Mouse (Mus musculus) mature B cell (primary cell): ENCODE results near the gene Myo15b.
"Not testable (repeated sequence)": the region's sequence is repeated elsewhere in the genome, so short reads cannot be mapped to it uniquely, and the experiment has no call there.

ENCODE experiments used
- in situ Hi-C: fragments of 300-500 bp; cut with MboI; formaldehyde crosslinking; loops from 2 replicates; pipeline ENCODE4 v1.14.3; 2019

Gene Myo15b

GRCm38 (mm10) chr11:115830550-115831325 lies 27.5 kb upstream of the Myo15b start:
- in situ Hi-C loops = no loop called here

GRCm38 (mm10) chr11:115831518-115831917 lies 26.7 kb upstream of the Myo15b start:
- in situ Hi-C loops = no loop called here

DNA sequence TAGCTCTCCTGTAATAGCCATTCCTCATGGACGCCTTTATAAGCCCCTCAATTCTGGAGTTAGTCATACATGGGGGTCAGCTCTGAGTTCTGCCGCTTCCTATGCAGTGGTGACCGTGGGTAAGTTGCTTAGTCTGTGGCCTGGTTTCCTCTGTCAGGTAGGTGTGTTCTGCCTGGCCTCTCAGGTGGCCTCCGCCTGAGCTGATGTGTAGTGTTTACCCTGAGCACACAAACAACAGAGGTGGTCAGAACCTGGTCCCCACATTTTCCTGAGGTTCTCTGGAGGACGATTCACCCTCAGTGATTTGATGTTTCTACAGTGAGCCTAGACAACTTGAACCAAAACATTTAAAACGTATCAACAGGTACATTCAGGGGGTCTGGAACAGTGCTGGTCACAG lies 26.1 kb upstream of the Myo15b start:
- in situ Hi-C loops = no loop called here

DNA sequence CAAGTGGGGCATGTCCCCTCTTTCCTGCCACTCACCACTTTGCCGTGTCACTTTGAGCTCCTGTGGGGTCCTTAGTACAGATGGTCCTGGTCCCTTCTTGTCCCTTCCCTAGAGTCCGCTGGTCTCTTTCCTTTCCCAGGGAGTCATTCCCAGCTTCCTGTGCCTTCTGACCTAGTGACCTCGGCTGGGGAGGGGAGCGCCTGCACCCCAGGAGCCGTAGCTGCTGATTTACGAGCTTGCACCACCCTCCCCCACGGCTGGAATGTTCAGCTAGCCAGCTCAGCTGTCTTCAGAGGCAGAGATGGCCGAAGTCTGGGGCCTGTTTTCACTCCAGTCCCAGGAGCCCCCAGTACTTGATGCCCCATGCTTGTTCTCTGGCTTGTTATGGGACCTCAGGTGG lies 25.7 kb upstream of the Myo15b start:
- in situ Hi-C loops = no loop called here

GRCm38 (mm10) chr11:115833021-115833513 lies 25.1 kb upstream of the Myo15b start:
- in situ Hi-C loops = no loop called here

GRCm38 (mm10) chr11:115834033-115834432 lies 24.2 kb upstream of the Myo15b start:
- in situ Hi-C loops = no loop called here

DNA sequence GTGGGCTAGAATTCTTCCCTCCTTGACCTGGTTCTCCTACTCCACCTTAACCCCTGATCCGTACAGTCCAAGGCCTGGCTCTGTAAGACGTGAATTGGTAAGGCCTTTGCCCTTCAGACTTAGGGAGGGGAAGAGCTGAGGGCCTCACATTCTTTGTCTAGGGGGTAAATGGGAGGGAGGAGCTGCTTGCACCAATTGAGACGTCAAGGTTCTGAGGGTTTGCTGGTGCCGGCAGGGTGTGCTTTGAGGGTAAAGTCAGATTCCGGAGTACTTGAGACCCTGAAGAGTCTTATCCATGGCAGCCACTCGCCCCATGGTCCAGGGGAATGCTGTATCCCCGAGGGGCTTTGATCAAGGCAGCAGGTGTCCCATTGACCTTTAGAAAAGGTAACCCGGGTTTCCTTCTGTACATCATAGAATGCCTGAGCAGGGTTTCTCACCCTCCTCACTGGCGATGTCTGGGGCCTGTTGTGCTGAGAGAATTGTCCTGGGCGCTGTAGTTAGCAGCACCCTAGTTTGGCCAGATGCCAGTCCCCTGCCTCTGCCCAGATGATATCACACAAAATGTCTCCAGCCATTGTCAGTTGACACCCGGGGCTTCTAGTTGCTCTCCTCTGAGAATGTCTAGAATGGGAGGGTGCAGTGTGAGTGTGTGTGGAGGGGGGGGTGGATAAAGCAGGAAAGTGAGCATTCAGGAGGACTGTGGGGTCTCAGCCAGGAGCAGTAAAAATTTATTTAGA lies 21.4 kb upstream of the Myo15b start:
- in situ Hi-C loops = no loop called here

GRCm38 (mm10) chr11:115837606-115838345 lies 20.4 kb upstream of the Myo15b start:
- in situ Hi-C loops = no loop called here

- in situ Hi-C loops = no loop called here
Observed at GRCm38 (mm10) chr11:115838895-115839311, 19.3 kb upstream of the Myo15b start.

DNA sequence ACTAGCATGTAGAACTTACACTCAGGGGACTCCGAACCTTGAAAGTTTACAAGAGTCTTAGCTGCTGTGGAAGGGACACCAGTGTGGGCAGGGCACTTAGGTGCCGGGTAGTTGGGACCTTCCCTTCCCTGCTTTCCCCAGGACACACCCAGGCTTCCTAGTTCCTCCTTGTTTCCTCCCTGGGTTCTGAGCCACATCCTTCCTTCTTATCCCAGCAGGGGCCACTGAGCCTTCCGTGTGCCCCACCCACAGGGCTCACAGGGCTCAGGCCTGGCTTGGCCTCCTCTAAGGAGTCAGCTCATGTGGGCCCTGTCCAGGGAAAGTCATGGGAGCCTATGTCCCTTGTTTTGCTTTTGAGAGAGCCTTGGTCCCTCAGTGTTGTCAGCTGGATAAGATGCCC lies 18.5 kb upstream of the Myo15b start:
- in situ Hi-C loops = no loop called here

DNA sequence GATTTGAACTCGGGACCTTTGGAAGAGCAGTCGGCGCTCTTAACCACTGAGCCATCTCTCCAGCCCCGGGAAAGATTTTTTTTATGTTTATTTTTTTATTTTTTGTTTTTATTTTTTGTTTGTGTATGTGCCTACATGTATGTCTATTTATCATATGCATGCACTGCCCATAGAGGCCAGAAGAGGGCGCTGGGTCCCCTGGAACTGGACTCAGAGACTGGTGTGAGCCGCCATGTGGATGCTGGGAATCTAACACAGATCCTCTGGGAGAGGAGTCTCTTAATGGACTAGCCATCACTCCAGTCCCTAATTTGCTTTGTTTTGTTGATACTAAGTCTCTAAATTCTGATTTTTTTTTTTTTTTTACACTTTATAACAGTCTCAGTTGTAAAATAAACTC lies 17.2 kb upstream of the Myo15b start:
- in situ Hi-C loops = no loop called here

- in situ Hi-C loops = no loop called here
Observed at GRCm38 (mm10) chr11:115841961-115842550, 16.1 kb upstream of the Myo15b start.

DNA sequence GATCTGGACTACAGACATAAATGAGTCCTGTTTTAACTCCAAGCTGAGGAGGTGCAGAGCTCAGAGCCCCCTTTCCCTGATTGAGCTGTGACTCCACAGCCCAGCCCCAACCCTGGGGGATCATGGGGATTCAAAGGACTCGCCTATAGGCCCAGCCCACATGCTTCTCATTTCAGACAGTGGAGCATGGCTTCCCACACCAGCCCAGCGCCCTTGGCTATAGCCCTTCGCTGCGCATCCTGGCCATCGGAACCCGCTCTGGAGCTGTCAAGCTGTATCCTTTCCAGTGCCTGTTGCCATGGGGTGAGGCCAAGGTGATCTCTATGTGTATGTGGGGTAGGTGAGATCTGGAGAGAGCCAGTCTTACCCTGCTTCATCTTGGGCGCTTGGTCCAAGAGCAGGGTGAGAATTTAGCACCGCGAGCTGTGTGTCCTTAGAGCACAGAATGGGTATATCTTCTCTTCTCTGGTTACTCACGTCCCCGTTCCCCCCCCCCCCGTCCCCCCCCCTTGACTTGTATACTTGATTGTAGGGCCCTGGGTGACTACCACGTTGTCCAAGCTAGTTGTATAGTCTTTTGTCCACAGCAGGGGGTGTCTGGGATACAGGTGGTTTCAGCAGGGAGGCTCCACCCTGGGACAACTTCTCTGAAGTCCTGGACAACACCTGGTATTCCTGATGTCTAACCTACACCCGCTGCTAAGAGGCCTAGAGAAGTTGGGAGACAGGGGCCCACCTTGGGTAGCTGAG lies 14.9 kb upstream of the Myo15b start:
- in situ Hi-C loops = no loop called here

DNA sequence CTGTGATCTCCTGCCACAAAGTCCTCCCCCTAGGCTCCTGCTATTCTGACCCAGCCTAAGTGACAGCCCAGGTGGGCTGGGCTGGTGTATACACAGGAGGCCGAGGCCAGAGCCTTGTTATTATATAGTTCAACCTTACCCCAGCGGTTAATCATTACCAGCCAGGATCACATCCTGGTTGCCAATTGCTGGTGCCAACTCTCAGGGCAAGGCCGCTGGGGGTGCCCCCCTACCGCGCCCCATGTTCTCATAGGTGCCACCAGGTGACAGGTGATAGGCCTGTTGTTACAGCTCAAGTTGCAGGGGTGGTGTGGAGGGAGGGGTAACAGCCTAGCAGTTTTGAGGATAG lies 14.3 kb upstream of the Myo15b start:
- in situ Hi-C loops = no loop called here

GRCm38 (mm10) chr11:115844240-115844639 lies 14.0 kb upstream of the Myo15b start:
- in situ Hi-C loops = no loop called here

GRCm38 (mm10) chr11:115845819-115846218 lies 12.4 kb upstream of the Myo15b start:
- in situ Hi-C loops = no loop called here

DNA sequence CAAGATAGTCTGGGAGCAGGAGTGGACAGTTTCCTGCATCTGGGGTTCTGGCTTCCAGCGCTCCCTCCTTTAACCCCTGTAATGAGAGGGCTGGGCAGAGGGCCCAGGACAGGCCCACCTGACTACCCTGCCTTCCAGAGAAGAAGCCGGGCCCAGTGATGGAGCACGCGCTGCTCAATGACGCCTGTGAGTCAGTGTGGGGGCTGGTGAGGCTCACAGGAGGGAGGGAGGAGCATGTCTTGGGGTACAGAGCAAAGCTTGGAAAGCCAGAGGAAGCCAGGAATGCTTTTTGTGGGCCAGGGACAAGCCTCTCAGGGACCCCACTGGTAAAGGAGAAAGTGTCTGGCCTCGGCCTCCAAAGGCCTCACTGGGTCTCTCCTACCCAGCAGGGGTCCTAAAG lies 3.5 kb upstream of the Myo15b start:
- in situ Hi-C loops = no loop called here

GRCm38 (mm10) chr11:115857146-115857545 lies 1.1 kb upstream of the Myo15b start:
- in situ Hi-C loops = not testable (repeated sequence)

DNA sequence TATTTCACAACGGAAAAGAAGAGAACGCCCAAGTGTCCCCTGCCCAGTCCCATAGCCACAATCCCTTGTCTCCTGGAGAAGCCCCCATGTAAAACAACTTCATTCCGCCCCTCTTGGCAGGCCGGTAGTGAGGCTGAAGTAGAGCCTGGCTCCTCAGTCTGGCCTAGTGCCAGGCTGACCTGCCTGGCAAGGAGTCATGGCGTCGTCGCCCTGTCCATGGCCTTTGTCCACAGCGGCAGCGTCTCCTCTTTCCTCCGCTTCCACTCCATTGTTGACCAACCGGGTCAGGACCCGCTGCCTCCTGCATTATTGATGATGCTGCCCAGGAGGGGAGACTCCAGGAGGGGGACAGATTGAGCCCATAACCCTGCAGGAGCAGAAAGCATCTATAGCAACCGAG lies 270 bp upstream of the Myo15b start:
- in situ Hi-C loops = no loop called here

GRCm38 (mm10) chr11:115859143-115859945 lies 1.1 kb downstream of the Myo15b start:
- in situ Hi-C loops = no loop called here

- in situ Hi-C loops = no loop called here
Observed at GRCm38 (mm10) chr11:115863895-115864294, 5.7 kb downstream of the Myo15b start.
